Mouse (Mus musculus) brain, adult 2 months (tissue): ENCODE results near the gene Birc5.
"Not testable (repeated sequence)": the region's sequence is repeated elsewhere in the genome, so short reads cannot be mapped to it uniquely, and the experiment has no call there.

ENCODE experiments used
- DNase-seq: peaks from one replicate; pipeline ENCODE4 v3.0.0; 2011; ENCODE audit warnings: low read depth, low spot score

Birc5 gene

GRCm38 (mm10) chr11:117826916-117827315, 22.1 kb upstream of the Birc5 start:
- no peak for DNase-seq

- no peak for DNase-seq
Observed at GRCm38 (mm10) chr11:117827386-117827785, 21.7 kb upstream of the Birc5 start.

- DNase-seq, result no peak
Observed at GRCm38 (mm10) chr11:117828149-117828887, 20.7 kb upstream of the Birc5 start.

GRCm38 (mm10) chr11:117828888-117829604, 20.0 kb upstream of the Birc5 start:
- peak; percentile 52 for DNase-seq

- DNase-seq, result no peak
Observed at GRCm38 (mm10) chr11:117829671-117830215, 19.3 kb upstream of the Birc5 start.

GRCm38 (mm10) chr11:117830401-117830800, 18.6 kb upstream of the Birc5 start:
- DNase-seq, result no peak

- DNase-seq, result peak; percentile 81
Observed at GRCm38 (mm10) chr11:117832086-117832969, 16.7 kb upstream of the Birc5 start.

GRCm38 (mm10) chr11:117833509-117833908, 15.5 kb upstream of the Birc5 start:
- not testable (repeated sequence) for DNase-seq

- no peak for DNase-seq
Observed at GRCm38 (mm10) chr11:117834086-117834485, 15.0 kb upstream of the Birc5 start.

- DNase-seq, result peak; percentile 71
Observed at GRCm38 (mm10) chr11:117836306-117836705, 12.7 kb upstream of the Birc5 start.

GRCm38 (mm10) chr11:117838572-117838971, 10.5 kb upstream of the Birc5 start:
- no peak for DNase-seq

- no peak for DNase-seq
Observed at GRCm38 (mm10) chr11:117839021-117839420, 10.0 kb upstream of the Birc5 start.

- no peak for DNase-seq
Observed at GRCm38 (mm10) chr11:117840910-117841309, 8.1 kb upstream of the Birc5 start.

- no peak for DNase-seq
Observed at GRCm38 (mm10) chr11:117843434-117843833, 5.6 kb upstream of the Birc5 start.

GRCm38 (mm10) chr11:117844997-117845396, 4.1 kb upstream of the Birc5 start:
- DNase-seq, result no peak

- no peak for DNase-seq
Observed at GRCm38 (mm10) chr11:117845651-117846050, 3.4 kb upstream of the Birc5 start.

- peak; percentile 17 for DNase-seq
Observed at GRCm38 (mm10) chr11:117846640-117847039, 2.4 kb upstream of the Birc5 start.

GRCm38 (mm10) chr11:117847593-117848215, 1.3 kb upstream of the Birc5 start:
- no peak for DNase-seq

GRCm38 (mm10) chr11:117848271-117848984, 623 bp upstream of the Birc5 start:
- DNase-seq, result peak; percentile 47

GRCm38 (mm10) chr11:117852875-117853274, 3.8 kb downstream of the Birc5 start:
- DNase-seq, result no peak

- DNase-seq, result no peak
Observed at GRCm38 (mm10) chr11:117854241-117854640, 5.2 kb downstream of the Birc5 start.
